Mouse (Mus musculus) kidney, adult 2 months (tissue): ENCODE data around the gene Ccdc65. TPM values are rescaled to one million over a fixed set of nuclear protein-coding genes. Genes with fewer than 3 reads are reported as not detected.

ENCODE experiments used
- DNase-seq: peaks from one replicate; pipeline ENCODE4 v3.0.0; 2021
- H3K27ac ChIP-seq: fragments of 200-500 bp; 2 replicates; pipeline ENCODE4 v1.5.1; 2012; ENCODE audit warnings: low read depth, low read length, control low read depth, inconsistent platforms; ENCODE audit not compliant: insufficient read depth
- H3K27me3 ChIP-seq: fragments of 200-500 bp; replicated peaks from 2 replicates; pipeline ENCODE4 v1.6.1; 2012; ENCODE audit warnings: mild to moderate bottlenecking, moderate library complexity, low read length, inconsistent platforms; ENCODE audit not compliant: control insufficient read depth, insufficient read depth
- H3K36me3 ChIP-seq: fragments of 200-500 bp; 2 replicates; pipeline ENCODE4 v1.6.1; 2012; ENCODE audit warnings: mild to moderate bottlenecking, moderate library complexity, low read length, inconsistent platforms; ENCODE audit not compliant: control insufficient read depth, insufficient read depth
- H3K4me1 ChIP-seq: fragments of 200-500 bp; 2 replicates; pipeline ENCODE4 v1.6.1; 2011; ENCODE audit warnings: low read length; ENCODE audit not compliant: control insufficient read depth, insufficient read depth
- H3K4me3 ChIP-seq: fragments of 200-500 bp; 2 replicates; pipeline ENCODE4 v1.5.1; 2011; ENCODE audit warnings: mild to moderate bottlenecking, low read depth, low read length, control low read depth; ENCODE audit not compliant: insufficient read depth
- CTCF ChIP-seq: fragments of 200-500 bp; conservative IDR thresholded peaks from 2 replicates; pipeline ENCODE4 v1.5.1; 2011; ENCODE audit warnings: low read depth, mild to moderate bottlenecking, control low read depth, low read length, moderate library complexity, mixed read lengths; ENCODE audit not compliant: insufficient read depth, insufficient read length
- POLR2A ChIP-seq: fragments of 200-500 bp; IDR thresholded peaks from one replicate; pipeline ENCODE4 v1.6.1; 2011; ENCODE audit warnings: low read depth, low read length, control low read depth
- WGBS: fragments of 180-500 bp; shearing (Covaris S2); methylation state at CpG from one replicate; pipeline ENCODE4 v1.1.7; 2018; 5-methylcytosine and 5-hydroxymethylcytosine counted together
- polyA plus RNA-seq: library from polyadenylated mRNA; depleted of rRNA; stranded (reverse); fragments of >200 nt; gene quantifications from 2 replicates; pipeline ENCODE4 v1.2.3, GENCODE M21; 2012

Gene Ccdc65
- polyA plus RNA-seq, 1 experiment = 0.42 TPM

- H3K4me3 ChIP-seq = no peak overlapping the region
- H3K27ac ChIP-seq = no peak overlapping the region
- H3K4me1 ChIP-seq = peaks cover 5% of the 10 kb centered on the region; the same call in 1 of the 2 replicates
- WGBS = 37% methylated on average over 7 of the region's 7 CpGs
- TF ChIP-seq CTCF = no peak
- no peak for TF ChIP-seq POLR2A
- no peaks in the 10 kb centered on the region for H3K36me3 ChIP-seq
- DNase-seq = peak; percentile 70
- H3K27me3 ChIP-seq = no peaks in the 10 kb centered on the region
These were observed 22.0 kb downstream of the Ccdc65 start for GRCm38 (mm10) chr15:98729791-98730545.

- TF ChIP-seq CTCF (no peak), POLR2A (no peak)
- no peak for DNase-seq
These were observed 22.8 kb downstream of the Ccdc65 start for GRCm38 (mm10) chr15:98730790-98731189.

GRCm38 (mm10) chr15:98732006-98732531 is 24.1 kb downstream of the Ccdc65 start:
- Histone ChIP-seq H3K4me1 (peaks cover 5% of the 10 kb centered on the region; the same call in 1 of the 2 replicates), H3K36me3 (no peaks in the 10 kb centered on the region), H3K27me3 (no peaks in the 10 kb centered on the region), H3K4me3 (no peak overlapping the region), H3K27ac (no peak overlapping the region)
- TF ChIP-seq CTCF = no peak
- TF ChIP-seq POLR2A = no peak
- peak; percentile 16 for DNase-seq
- WGBS = 64% methylated on average over 8 of the region's 8 CpGs

More at GRCm38 (mm10) chr15:98730790-98731189, 22.8 kb downstream of the Ccdc65 start:
- no peaks in the 10 kb centered on the region for H3K27me3 ChIP-seq
- no peaks in the 10 kb centered on the region for H3K36me3 ChIP-seq
- 66% methylated on average over 6 of the region's 6 CpGs for WGBS
- no peak overlapping the region for H3K27ac ChIP-seq
- peaks cover 5% of the 10 kb centered on the region; the same call in 1 of the 2 replicates for H3K4me1 ChIP-seq
- H3K4me3 ChIP-seq = no peak overlapping the region

GRCm38 (mm10) chr15:98733370-98733769 is 25.4 kb downstream of the Ccdc65 start:
- TF ChIP-seq POLR2A = no peak
- TF ChIP-seq CTCF = no peak
- Histone ChIP-seq H3K27ac (no peak overlapping the region), H3K27me3 (no peaks in the 10 kb centered on the region), H3K4me1 (peaks cover under 1% of the 10 kb centered on the region; the same call in 1 of the 2 replicates), H3K36me3 (no peaks in the 10 kb centered on the region), H3K4me3 (no peak overlapping the region)
- 43% methylated on average over 6 of the region's 6 CpGs for WGBS
- DNase-seq = no peak

- H3K27ac ChIP-seq = no peak overlapping the region
- no peaks in the 10 kb centered on the region for H3K36me3 ChIP-seq
- TF ChIP-seq POLR2A (no peak), CTCF (no peak)
These were observed 26.1 kb downstream of the Ccdc65 start for GRCm38 (mm10) chr15:98733976-98734566.

GRCm38 (mm10) chr15:98736521-98736920 is 28.5 kb downstream of the Ccdc65 start:
- DNase-seq = peak; percentile 45
- no peaks in the 10 kb centered on the region for H3K36me3 ChIP-seq
- no peak overlapping the region for H3K4me3 ChIP-seq
- H3K27ac ChIP-seq = no peak overlapping the region
- TF ChIP-seq POLR2A = no peak
- no peak for TF ChIP-seq CTCF
- WGBS = 77% methylated on average over 10 of the region's 10 CpGs
- no peaks in the 10 kb centered on the region for H3K27me3 ChIP-seq
- H3K4me1 ChIP-seq = no peaks in the 10 kb centered on the region; the same call in 1 of the 2 replicates

More at GRCm38 (mm10) chr15:98733976-98734566, 26.1 kb downstream of the Ccdc65 start:
- Histone ChIP-seq H3K4me1 (no peaks in the 10 kb centered on the region; the same call in 1 of the 2 replicates), H3K27me3 (no peaks in the 10 kb centered on the region), H3K4me3 (no peak overlapping the region)
- WGBS = 48% methylated on average over 5 of the region's 5 CpGs
- peak; percentile 63 for DNase-seq

GRCm38 (mm10) chr15:98737881-98738280 is 29.9 kb downstream of the Ccdc65 start:
- H3K27ac ChIP-seq = no peak overlapping the region
- H3K27me3 ChIP-seq = no peaks in the 10 kb centered on the region
- no peaks in the 10 kb centered on the region for H3K36me3 ChIP-seq
- TF ChIP-seq POLR2A = no peak
- peak; percentile 70 for TF ChIP-seq CTCF
- peak; percentile 55 for DNase-seq
- no peak overlapping the region for H3K4me3 ChIP-seq
- no peaks in the 10 kb centered on the region; the same call in 1 of the 2 replicates for H3K4me1 ChIP-seq
